Mouse (Mus musculus) mouse embryonic stem cell (cell line): ENCODE data around the gene Rdx.

Experiments
- in situ Hi-C, 2 experiments: fragments of 300-500 bp; cut with MboI; formaldehyde crosslinking; loops; 1 replicate in 1 of 2; 3 replicates in 1 of 2; pipeline ENCODE4 v1.14.3; 2019 to 2020; ENCODE audit warnings: low sequenced_read_pairs in 2 of 2, low pct_unique_long_range_greater_than_20kb in 1 of 2, mixed read lengths in 1 of 2; ENCODE audit not compliant: unreplicated experiment in 1 of 2

The Rdx gene

DNA sequence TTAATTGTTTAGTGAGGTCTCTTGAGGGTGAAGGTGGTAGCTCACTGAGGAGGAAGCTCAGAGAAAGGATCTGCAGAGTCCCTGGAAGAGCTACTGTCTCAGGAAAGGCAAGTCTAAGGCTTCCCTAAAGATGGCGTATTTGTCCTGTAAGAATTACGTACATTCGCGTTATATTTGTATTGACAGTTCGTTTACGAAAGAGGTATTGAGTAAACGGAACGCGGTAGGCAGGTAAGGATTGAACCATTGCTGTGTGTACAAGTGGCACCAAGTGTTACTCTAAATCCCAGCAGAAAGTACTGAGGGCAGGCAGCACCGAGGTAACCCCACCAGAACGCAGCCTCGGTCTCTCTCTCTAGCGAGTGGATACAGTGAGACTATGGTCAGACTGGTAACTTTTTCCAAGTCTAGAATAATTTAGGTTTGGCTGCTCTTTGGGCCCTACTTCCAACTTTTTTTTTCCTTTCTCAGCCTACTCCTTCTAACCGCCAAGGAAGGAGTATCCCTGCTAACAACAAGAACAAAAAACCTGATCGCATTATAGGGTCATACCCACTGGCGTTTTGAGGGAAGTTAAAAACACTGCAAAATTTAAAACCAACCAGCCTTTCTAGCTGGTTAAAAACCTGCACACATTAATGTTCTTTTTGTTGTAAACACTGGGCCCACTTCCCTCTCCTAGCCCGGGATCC is at the start of gene Rdx:
Gene Rdx, plus strand, starts transcription at position 45 of the 692 bp plus-strand sequence.
- in situ Hi-C loops, result no loop called here

DNA sequence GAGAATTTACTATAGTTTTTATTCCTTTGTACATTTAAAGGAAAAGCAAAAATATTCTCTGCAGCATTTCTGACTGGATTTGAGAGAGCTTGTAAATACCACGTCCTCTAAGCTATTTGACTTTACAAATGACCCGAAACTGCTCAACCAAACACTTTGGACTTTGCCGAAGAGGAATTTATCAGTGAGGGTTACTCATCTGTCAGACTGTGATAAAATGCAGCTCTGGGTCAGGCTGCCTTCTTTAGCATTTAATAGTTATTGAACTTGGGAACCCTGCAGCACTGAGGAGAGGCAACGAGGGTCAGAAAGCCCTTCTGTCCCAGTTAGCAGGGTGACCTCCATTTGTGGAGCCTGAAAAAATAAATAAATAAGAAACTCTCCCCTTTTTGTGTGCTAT is 43.5 kb upstream of the Rdx start:
- in situ Hi-C loops, result no loop called here

DNA sequence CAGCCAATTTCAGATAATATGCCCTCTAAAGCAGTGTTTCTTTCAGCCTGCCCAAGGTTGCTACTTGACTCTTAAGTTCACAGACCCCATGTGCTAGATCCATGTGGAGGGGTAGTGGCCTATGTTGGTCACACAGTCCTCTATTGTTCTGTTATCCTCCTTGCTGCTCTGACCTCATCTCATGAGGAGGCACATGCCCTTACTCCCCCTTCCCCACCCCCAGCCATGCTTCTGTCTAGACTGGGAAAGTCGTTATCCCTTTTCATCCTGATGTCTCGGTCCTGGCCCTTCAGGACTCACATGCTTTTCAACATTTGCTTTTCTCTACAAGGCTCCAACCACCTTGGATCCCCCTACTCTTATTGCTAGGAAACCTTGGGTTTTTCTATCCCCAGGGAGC is 39.6 kb upstream of the Rdx start:
- in situ Hi-C loops, result no loop called here

- in situ Hi-C loops, result no loop called here
Observed at GRCm38 (mm10) chr9:52008511-52008910, 38.5 kb upstream of the Rdx start.

DNA sequence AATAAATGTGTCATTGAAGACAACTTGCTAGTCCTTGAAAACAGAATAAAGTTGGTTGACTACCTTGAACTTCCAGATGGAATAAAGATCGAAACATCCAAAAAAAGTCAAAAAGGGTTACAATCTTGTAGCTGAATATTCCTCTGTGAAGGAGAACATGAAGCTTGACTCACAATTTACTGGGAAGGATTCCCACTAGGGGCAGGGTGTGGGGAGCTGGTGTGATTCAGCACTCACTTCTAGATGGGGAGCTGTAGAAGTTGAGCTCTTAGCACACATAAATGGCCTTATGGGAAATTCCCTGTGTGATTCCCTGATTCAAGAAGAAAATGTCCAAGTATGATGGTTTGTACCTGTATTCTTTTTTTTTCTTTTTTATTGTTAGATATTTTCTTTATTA is 34.7 kb upstream of the Rdx start:
- in situ Hi-C loops, result no loop called here

GRCm38 (mm10) chr9:52012781-52013436 is 34.1 kb upstream of the Rdx start:
- in situ Hi-C loops, result no loop called here

DNA sequence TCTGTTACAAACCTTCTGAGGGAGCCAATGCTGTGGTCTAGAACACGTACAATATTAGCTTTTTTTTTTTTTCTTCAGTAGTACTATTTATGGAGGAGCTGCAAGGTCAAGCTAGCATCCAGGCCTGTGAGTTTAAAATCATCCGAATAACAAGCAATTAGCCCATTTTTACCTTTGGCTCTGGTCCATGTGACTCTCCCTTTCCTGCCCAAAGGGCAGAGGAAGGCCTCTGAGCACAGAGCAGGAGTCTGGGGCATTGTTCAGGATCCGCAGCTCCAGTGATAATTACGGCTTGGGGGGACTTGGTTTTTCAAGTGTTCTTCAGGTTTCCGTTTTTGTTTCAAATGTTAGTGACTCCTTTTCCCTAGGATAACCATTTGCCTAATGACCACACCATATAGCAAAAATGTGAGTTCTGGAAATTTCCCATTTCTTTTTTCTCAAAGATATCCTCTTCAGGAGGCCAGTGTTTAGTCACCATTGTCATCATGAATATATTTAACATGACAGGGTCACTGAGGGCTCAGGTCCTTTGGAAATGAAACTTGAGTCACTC is 33.0 kb upstream of the Rdx start:
- in situ Hi-C loops, result no loop called here

- in situ Hi-C loops, result no loop called here
Observed at GRCm38 (mm10) chr9:52017091-52017490, 29.9 kb upstream of the Rdx start.

DNA sequence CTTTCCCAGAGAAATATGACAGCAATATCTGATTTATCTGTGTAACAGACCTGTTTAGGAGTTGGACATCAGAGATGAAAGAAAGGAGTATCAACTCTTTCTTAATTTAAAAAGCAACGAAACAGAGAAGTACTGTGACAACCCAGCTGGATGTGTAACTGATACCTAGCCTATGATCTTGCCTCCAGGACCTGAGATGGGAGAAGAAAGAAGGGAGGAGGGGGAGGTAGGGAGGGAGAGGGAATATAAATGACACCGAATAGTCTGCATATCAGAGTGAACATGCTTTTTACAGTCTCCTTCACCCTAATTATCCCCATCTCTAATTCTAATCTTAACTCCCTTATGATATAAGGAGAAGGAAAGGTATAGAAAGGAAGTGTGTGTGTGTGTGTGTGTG is 29.1 kb upstream of the Rdx start:
- in situ Hi-C loops, result no loop called here

DNA sequence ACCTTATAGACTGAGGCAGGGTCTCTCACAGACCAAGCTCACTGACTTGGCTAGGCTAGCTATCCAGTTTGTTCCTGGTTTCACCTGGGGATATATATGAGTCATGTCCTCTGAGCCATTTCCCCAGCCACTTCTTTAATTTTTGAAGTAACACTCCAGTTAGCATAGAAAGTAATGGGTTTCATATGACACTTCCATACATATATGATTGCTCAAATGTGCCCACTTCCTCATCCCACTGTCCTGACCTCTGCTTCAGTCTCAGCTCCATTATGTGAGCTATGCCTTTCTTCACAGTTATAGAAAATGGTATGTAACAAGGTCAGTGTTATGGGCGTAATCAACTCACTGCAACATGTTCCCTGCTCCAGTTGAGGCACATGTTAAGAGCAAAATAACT is 28.5 kb upstream of the Rdx start:
- in situ Hi-C loops, result no loop called here

DNA sequence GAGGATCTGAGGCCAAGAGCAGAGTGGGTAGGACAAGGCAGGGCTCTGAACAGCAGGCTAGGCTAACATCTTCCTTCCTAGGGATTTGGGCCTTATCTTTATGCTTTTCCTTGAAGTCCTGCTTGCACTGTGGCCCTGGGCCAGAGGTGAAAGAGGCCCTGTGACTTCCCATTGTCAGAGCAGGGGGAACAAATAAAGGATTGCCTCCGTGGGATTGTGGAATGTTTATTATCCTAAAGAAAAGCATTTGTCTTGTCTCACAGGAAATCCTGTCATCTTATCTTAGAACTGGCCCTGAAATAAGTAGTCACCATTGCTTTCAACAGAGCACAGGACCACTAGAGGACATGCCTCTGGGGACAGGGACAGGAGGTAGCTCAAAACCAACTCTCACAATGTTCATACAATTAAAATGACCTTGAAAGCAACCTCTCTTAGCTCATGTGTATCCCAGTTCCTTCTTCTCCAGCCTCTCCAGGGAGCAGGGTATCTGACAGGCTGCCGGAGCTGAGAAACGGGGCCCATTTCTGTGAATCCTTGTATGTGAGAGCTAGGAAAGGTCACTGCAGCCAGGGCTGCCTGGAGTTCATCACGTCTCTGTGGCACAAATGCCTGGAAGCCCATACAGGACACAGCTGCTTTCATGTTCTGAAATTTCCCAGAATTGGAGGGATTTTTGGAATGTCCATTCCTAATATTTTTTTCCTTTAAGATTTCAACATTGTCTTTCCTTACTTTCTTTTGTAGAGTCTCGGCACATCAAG is 19.5 kb upstream of the Rdx start:
- in situ Hi-C loops, result no loop called here

DNA sequence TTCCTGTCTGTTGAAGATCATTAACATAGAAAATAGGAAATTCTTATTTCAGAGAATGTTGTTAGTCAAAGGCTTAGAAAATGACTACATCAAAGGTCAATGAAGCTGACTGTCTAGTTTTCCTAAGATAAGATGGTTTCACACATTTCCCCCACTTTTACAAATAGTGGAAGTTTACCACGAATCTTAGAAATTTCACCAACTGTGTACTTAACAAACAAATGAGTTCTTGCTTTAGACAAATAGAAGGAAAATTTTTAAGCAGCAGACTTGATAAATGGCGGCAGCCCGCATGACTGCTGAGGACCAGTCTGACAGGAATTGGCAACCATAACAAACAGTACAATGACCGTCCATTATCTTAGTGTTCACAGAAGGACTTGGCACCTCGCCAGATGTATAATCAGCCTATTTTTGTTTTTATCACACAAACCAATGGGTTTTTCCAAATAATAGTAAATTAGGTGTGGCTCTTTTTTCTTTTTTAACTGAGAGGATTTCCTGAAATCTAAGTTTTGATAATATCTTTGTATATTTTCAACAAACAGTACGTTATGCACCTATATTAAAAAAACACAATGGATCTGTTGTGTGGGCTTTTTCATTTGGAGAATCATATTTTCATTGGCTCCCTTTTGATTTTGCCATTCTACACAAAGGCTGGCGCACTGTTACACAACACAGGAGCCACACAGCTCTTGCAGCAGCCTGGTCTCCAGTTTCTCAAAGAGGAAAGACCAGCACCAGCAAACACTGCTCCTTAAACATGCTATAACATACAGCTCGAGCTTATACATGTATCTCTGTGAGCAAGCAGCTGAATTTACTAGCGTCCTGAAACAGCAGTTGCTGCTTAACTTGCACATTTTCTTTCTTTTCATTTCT is 18.2 kb upstream of the Rdx start:
- in situ Hi-C loops, result no loop called here

DNA sequence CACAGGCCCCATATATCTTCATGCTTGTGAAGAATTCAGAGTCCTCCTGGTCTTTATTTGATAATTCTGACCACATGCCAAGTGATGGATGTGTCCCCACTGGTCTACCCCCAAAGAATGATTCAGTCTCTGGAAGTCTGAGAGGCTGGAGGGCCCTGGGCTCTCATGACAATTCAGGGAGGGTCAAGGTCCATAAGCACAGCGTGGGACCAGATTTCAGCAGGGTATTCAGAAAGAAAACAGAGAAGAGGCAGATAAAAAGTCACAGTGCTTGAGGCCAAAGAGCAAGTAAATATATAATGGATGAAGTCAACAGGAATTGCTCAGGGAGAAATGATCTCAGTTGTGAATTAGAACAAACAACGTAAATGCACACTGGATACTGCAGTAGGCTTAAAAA is 15.5 kb upstream of the Rdx start:
- in situ Hi-C loops, result no loop called here

GRCm38 (mm10) chr9:52037493-52037892 is 9.5 kb upstream of the Rdx start:
- in situ Hi-C loops, result no loop called here

DNA sequence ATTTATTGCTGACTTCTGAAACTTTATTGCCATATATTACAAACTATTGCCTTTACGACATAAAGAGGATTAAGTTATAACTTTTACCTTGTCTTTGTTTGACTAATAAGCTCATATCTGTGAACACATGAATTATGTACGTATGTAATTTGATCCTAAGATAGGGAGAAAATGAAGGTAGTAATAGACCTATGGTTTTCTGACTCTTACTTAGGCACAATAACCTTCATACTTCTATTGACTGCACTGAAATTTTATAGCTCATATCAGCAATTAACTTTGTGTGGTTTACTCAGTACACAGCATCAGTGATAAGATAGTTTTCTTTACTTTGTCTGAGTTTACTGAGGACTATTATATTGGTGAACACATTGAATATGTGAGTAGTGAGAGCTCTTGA is 5.3 kb upstream of the Rdx start:
- in situ Hi-C loops, result no loop called here

DNA sequence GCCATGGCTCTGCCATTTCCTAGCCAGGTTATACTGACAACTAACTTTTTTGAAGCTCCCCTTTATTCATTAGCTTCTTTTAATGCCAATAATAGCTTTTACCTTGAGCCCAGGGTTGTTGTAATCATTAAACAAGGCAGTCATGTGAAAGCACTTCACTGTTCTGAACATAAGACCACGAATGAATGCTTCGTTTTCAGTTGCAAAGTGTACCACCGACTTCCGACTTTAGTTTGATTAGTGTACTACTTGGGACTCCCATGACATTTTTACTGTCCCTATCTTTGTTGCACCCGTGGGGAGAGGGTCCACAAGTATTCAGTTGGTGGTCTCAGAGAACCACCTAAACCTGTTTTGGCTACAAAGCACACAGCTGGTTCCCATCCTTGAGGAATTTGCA is 287 bp upstream of the Rdx start:
- in situ Hi-C loops, result no loop called here

DNA sequence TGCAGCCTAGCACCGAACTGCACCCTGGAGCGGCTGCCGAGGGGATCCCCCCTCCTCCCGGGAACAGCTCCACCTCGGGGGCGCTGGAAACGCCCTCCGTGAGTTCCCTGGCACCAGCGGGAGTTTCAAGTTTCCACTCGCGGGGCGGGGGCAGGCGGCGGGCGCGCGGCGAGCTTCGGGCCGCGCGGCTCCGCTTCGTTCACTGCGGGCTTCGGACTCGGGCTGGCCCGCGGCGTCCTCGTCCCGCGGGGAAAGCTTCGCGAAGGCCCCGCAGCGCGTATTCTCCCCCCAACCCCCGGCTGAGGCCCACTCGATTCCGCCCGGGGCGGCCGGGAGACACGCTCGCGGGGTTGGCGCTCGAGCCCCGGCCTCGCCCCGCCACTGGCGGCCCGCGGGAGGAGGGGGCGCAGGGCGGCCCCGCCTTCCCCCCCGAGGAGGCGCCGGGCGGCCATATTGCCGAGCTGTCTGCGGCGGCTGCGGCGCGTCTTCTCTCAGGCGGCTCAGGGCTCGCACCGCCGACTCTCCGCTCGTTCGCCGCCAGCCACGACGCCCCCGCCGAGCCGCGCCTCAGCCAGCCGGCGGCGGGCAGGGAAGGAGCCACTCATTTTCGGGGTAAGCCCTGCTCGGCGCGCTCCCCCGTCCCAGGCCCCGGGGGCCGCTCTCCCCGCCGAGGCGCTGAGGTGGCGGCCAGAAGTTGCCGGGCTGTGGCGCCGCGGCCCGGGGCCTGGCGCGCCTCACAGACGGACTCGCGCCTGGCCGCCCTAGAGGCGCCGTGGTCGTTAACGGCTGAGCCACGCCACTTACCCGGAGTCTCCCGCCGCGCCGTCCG is 1.1 kb downstream of the Rdx start:
- in situ Hi-C loops, result no loop called here

- in situ Hi-C loops, result no loop called here
Observed at GRCm38 (mm10) chr9:52048650-52049081, 1.7 kb downstream of the Rdx start.
